Mouse (Mus musculus) kidney, postnatal 0 days (tissue): Measurements from ENCODE around the gene Cyp2u1. TPM values are rescaled to one million over a fixed set of nuclear protein-coding genes. Genes with fewer than 3 reads are reported as not detected.
A peak's percentile ranks its signal among the peaks of the same experiment; 100 is the strongest.

Experiments
- ATAC-seq: fragments of 200-750 bp; cut with Nextera tagmentation; replicated peaks from 2 replicates; pipeline ENCODE4 v1.8.0; 2017; ENCODE audit warnings: low read depth, moderate number of reproducible peaks, moderate TSS enrichment, moderate library complexity; ENCODE audit not compliant: low FRiP score
- DNase-seq: peaks from one replicate; pipeline ENCODE4 v3.0.0-alpha.2; 2016; ENCODE audit warnings: low spot score
- H3K27ac ChIP-seq: fragments of 300-500 bp; sonication (generic); 2 replicates; pipeline ENCODE4 v1.5.1; 2014; ENCODE audit warnings: mild to moderate bottlenecking
- H3K27me3 ChIP-seq: fragments of 300-500 bp; sonication (generic); 2 replicates; pipeline ENCODE4 v1.6.1; 2014; ENCODE audit warnings: low read length, mixed read lengths; ENCODE audit not compliant: insufficient read depth
- H3K36me3 ChIP-seq: fragments of 300-500 bp; sonication (generic); 2 replicates; pipeline ENCODE4 v1.6.1; 2014; ENCODE audit warnings: low read length, mixed read lengths; ENCODE audit not compliant: insufficient read depth
- H3K4me1 ChIP-seq: fragments of 300-500 bp; sonication (generic); replicated peaks from 2 replicates; pipeline ENCODE4 v1.6.1; 2014; ENCODE audit warnings: antibody characterized with exemption, low read length, mixed read lengths; ENCODE audit not compliant: insufficient read depth
- H3K4me2 ChIP-seq: fragments of 300-500 bp; sonication (generic); 2 replicates; pipeline ENCODE4 v1.6.1; 2014; ENCODE audit warnings: mild to moderate bottlenecking, low read length, moderate library complexity, mixed read lengths
- H3K4me3 ChIP-seq: fragments of 300-500 bp; sonication (generic); replicated peaks from 2 replicates; pipeline ENCODE4 v1.5.1; 2014; ENCODE audit warnings: low read depth, low read length
- H3K9ac ChIP-seq: fragments of 300-500 bp; sonication (generic); 2 replicates; pipeline ENCODE4 v1.6.1; 2014; ENCODE audit warnings: low read depth, low read length
- H3K9me3 ChIP-seq: fragments of 300-500 bp; sonication (generic); replicated peaks from 2 replicates; pipeline ENCODE4 v1.6.1; 2016; ENCODE audit warnings: low read length, inconsistent platforms, mixed read lengths
- CTCF ChIP-seq: IDR thresholded peaks from 2 replicates; pipeline ENCODE4 v1.5.1; 2016; ENCODE audit warnings: antibody characterized with exemption, low read depth, mild to moderate bottlenecking, moderate library complexity
- WGBS: fragments of 180-500 bp; shearing (Covaris S2); extraction: QIAGEN DNeasy Blood & Tissue Kit; methylation state at CpG from one replicate; pipeline ENCODE4 v1.1.7; 2014; 5-methylcytosine and 5-hydroxymethylcytosine counted together
- polyA plus RNA-seq: library from polyadenylated mRNA; unstranded; fragments of >200 nt; fragmentation: Nextera tagmentation; extraction: Ambion mirVana; gene quantifications from 2 replicates; pipeline ENCODE4 v1.2.1, GENCODE M21; 2015

The Cyp2u1 gene
- polyA plus RNA-seq, 1 experiment from 2014 or later = 5.5 TPM

- Histone ChIP-seq H3K36me3 (no peaks in the 10 kb centered on the region), H3K9ac (no peak overlapping the region), H3K27ac (no peak overlapping the region), H3K9me3 (no peaks in the 10 kb centered on the region; the same call in 1 of the 2 replicates), H3K4me1 (no peaks in the 10 kb centered on the region), H3K4me2 (no peak overlapping the region), H3K4me3 (no peak overlapping the region), H3K27me3 (no peaks in the 10 kb centered on the region)
- ATAC-seq = no peak
- WGBS = 69% methylated on average over 9 of the region's 9 CpGs
- TF ChIP-seq CTCF = no peak
- no peak for DNase-seq
Measured at GRCm38 (mm10) chr3:131312340-131312739, 9.3 kb upstream of the Cyp2u1 start.

- H3K9ac ChIP-seq = no peak overlapping the region
- H3K4me3 ChIP-seq = no peak overlapping the region
- no peaks in the 10 kb centered on the region for H3K36me3 ChIP-seq
- DNase-seq (no peak), ATAC-seq (no peak)
- no peak overlapping the region for H3K27ac ChIP-seq
- WGBS = 85% methylated on average over 4 of the region's 4 CpGs
- H3K4me1 ChIP-seq = no peaks in the 10 kb centered on the region
- H3K9me3 ChIP-seq = no peaks in the 10 kb centered on the region; the same call in 1 of the 2 replicates
- no peak overlapping the region for H3K4me2 ChIP-seq
- TF ChIP-seq CTCF = no peak
- no peaks in the 10 kb centered on the region for H3K27me3 ChIP-seq
Measured at GRCm38 (mm10) chr3:131310572-131310971, 7.5 kb upstream of the Cyp2u1 start.

GRCm38 (mm10) chr3:131307811-131308210 is 4.8 kb upstream of the Cyp2u1 start:
- H3K4me2 ChIP-seq = no peak overlapping the region
- H3K4me1 ChIP-seq = no peaks in the 10 kb centered on the region
- DNase-seq (no peak), ATAC-seq (no peak)
- no peak overlapping the region for H3K27ac ChIP-seq
- no peak overlapping the region for H3K4me3 ChIP-seq
- no peaks in the 10 kb centered on the region for H3K36me3 ChIP-seq
- no peak for TF ChIP-seq CTCF
- no peaks in the 10 kb centered on the region; the same call in 1 of the 2 replicates for H3K9me3 ChIP-seq
- no peak overlapping the region for H3K9ac ChIP-seq
- no peaks in the 10 kb centered on the region for H3K27me3 ChIP-seq
- whole genome bisulfite sequencing = 89% methylated on average over 3 of the region's 3 CpGs

DNA sequence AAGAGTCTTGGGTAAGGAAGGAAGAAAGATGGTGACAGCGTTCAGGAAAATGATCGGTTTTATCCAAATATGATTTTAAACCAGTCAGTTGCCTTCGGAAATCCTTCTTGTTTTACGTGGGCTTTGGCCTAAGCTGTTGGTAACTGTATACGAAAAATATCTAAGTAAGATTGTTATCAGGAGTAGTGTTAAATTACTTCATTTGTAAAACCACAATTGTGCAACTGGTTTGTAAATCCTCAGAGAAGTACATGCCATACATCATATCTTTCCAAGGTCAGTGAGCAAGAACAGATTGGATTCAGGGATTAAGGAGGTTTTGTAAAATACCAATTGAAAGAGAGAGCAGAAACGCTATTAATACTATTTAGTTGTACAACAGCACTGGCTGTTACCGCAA is 3.2 kb upstream of the Cyp2u1 start:
- H3K4me2 ChIP-seq = no peak overlapping the region
- H3K4me1 ChIP-seq = 0 out of 2 replicates have a peak, but pooled peaks cover 4% of the 10 kb centered on the region
- H3K4me3 ChIP-seq = no peak overlapping the region
- no peak for ATAC-seq
- no peak for TF ChIP-seq CTCF
- WGBS = 84% methylated on average over 7 of the region's 7 CpGs
- DNase-seq = no peak
- H3K9ac ChIP-seq = no peak overlapping the region
- no peaks in the 10 kb centered on the region; the same call in 1 of the 2 replicates for H3K9me3 ChIP-seq
- H3K27ac ChIP-seq = no peak overlapping the region
- H3K36me3 ChIP-seq = no peaks in the 10 kb centered on the region
- no peaks in the 10 kb centered on the region for H3K27me3 ChIP-seq

- Histone ChIP-seq H3K9ac (peak overlapping the region; percentile 32; the same call in 1 of the 2 replicates), H3K27me3 (no peaks in the 10 kb centered on the region), H3K36me3 (no peaks in the 10 kb centered on the region), H3K4me2 (peak overlapping the region; percentile 98), H3K9me3 (no peaks in the 10 kb centered on the region), H3K27ac (no peak overlapping the region), H3K4me1 (0 out of 2 replicates have a peak, but pooled peaks cover 4% of the 10 kb centered on the region), H3K4me3 (peak overlapping the region; percentile 73)
- no peak for TF ChIP-seq CTCF
- no peak for DNase-seq
- WGBS = 22% methylated on average over 5 of the region's 5 CpGs
- ATAC-seq = peak; percentile 41; the same call in 1 of the 2 replicates
Measured at GRCm38 (mm10) chr3:131303320-131303714, 290 bp upstream of the Cyp2u1 start.

DNA sequence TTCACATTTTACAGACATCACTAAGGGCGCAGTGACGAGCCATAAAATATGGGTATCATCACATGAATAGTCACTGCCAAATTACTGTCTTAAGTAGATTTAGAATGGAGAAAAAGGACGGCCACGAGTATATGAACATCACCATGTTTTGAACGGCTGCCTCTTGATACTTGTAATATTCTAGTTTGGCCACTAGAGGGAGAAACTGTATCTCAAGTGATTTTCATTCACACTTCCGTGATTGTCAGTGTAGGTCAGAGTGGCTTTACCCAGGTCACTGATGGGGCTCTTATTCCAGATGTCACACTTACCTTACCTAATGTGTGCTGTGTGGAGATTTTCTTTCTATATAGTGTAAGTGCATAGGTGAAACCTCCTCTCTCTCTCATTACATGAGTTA is 3.1 kb downstream of the Cyp2u1 start:
- H3K4me1 ChIP-seq = 0 out of 2 replicates have a peak, but pooled peaks cover 4% of the 10 kb centered on the region
- DNase-seq (peak; percentile 78), ATAC-seq (no peak)
- H3K4me2 ChIP-seq = no peak overlapping the region
- TF ChIP-seq CTCF = peak; percentile 85
- H3K4me3 ChIP-seq = no peak overlapping the region
- 9% methylated on average over 6 of the region's 6 CpGs for WGBS
- no peaks in the 10 kb centered on the region for H3K9me3 ChIP-seq
- no peaks in the 10 kb centered on the region for H3K27me3 ChIP-seq
- H3K9ac ChIP-seq = no peak overlapping the region
- H3K27ac ChIP-seq = no peak overlapping the region
- H3K36me3 ChIP-seq = no peaks in the 10 kb centered on the region

DNA sequence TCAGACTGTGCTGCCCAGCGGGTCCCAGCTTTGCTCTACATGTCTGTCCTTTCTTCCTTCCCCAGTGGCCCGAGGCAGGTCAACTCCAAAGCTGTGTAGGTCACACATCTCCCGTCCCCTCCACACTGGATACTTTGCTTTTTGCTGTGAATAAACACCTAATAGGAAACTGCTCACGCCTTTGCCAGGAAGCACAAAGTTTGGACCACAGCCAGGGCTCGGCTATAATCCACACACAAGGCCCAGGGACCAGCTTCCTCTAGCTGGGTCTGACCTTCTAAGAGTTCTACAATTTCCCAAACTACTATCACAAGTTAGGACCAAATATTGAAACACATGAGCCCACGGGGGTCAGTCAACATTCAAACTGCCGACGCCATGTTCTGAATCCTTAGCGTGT is 3.9 kb downstream of the Cyp2u1 start:
- Histone ChIP-seq H3K4me2 (no peak overlapping the region), H3K9ac (no peak overlapping the region), H3K4me3 (no peak overlapping the region), H3K27ac (no peak overlapping the region), H3K9me3 (no peaks in the 10 kb centered on the region), H3K36me3 (no peaks in the 10 kb centered on the region), H3K4me1 (0 out of 2 replicates have a peak, but pooled peaks cover 4% of the 10 kb centered on the region), H3K27me3 (no peaks in the 10 kb centered on the region)
- 76% methylated on average over 9 of the region's 9 CpGs for WGBS
- DNase-seq (no peak), ATAC-seq (no peak)
- no peak for TF ChIP-seq CTCF
